Mouse (Mus musculus): Measurements from ENCODE around the gene Zdhhc5. TPM values are rescaled to one million over a fixed set of nuclear protein-coding genes. Genes with fewer than 3 reads are reported as not detected.
A peak's percentile ranks its signal among the peaks of the same experiment; 100 is the strongest.

Zdhhc5 gene
- 29.8 and 30.2 TPM in 2 replicates for polyA plus RNA-seq (2015; fragmentation: Nextera tagmentation; extraction: Ambion mirVana)

DNA sequence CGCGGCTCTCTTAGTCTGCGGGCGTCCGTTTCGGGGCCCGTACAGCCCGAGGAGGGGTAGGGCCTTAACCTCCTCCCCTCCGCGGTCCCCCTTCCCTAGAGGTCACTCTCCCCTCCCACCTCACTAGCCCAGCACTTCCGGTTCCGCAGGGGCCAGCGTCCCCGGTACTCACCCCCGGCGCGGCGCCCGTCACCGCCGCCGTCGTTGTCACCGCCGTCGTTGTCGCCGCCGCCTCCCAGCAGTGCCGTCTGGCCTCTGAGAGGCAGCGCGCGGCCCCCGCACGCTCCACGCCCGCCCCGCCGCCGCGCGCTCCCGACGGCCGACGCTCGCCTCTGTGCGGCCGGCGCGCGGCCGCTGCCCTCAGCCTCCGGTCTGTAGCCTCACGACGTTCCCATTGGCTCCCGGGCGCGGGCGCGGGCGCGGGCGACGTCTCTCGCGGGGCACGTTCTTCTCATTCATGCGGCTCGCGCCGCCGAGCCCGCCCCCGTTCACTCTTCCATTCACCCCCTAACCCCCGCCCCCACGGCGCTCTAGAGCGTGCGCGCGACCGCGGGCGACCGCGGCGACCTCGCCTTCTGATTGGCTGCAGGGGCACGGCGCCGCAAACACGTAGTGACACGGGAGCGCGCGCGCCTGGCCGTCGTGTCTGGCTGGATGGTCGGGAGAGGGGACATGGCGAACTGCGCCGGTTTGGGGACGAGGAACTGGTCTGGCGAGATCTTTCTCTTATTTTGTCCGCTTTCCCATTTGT lies at the start of gene Zdhhc5:
Zdhhc5 (minus strand) TSS at position 370 of the 751 bp plus-strand sequence.
- Histone ChIP-seq H3K27ac (peak within 1 kb of the TSS; percentile 98), H3K9me3 (replicated peaks) (no peaks in the 10 kb centered on the region), H3K4me3 (replicated peaks) (peak within 1 kb of the TSS; percentile 97), H3K9ac (peak within 1 kb of the TSS; percentile 96), H3K36me3 (peaks cover 13% of the 10 kb centered on the region), H3K4me2 (peak within 1 kb of the TSS; percentile 82), H3K27me3 (no peaks in the 10 kb centered on the region), H3K4me1 (peaks cover 18% of the 10 kb centered on the region)
- WGBS = under 1% methylated on average over 107 of the region's 107 CpGs
- peak; percentile 98 for ATAC-seq (replicated peaks; ENCODE audit: low FRiP score)

- Histone ChIP-seq H3K9ac (no peak overlapping the region), H3K36me3 (no peaks in the 10 kb centered on the region), H3K27ac (no peak overlapping the region), H3K27me3 (no peaks in the 10 kb centered on the region), H3K4me2 (no peak overlapping the region), H3K4me1 (no peaks in the 10 kb centered on the region), H3K9me3 (replicated peaks) (no peaks in the 10 kb centered on the region), H3K4me3 (replicated peaks) (no peak overlapping the region)
- no peak for ATAC-seq (replicated peaks; ENCODE audit: low FRiP score)
- 35% methylated on average over 1 of the region's 1 CpGs for WGBS
These were observed 47.8 kb upstream of the Zdhhc5 start for GRCm38 (mm10) chr2:84762818-84763217.

GRCm38 (mm10) chr2:84762295-84762694 lies 47.3 kb upstream of the Zdhhc5 start:
- no peak for ATAC-seq (replicated peaks; ENCODE audit: low FRiP score)

GRCm38 (mm10) chr2:84761840-84762239 lies 46.9 kb upstream of the Zdhhc5 start:
- Histone ChIP-seq H3K4me2 (no peak overlapping the region), H3K27ac (no peak overlapping the region), H3K4me3 (replicated peaks) (no peak overlapping the region), H3K9me3 (replicated peaks) (no peaks in the 10 kb centered on the region), H3K9ac (no peak overlapping the region), H3K27me3 (no peaks in the 10 kb centered on the region), H3K4me1 (no peaks in the 10 kb centered on the region), H3K36me3 (no peaks in the 10 kb centered on the region)
- 84% methylated on average over 1 of the region's 1 CpGs for WGBS
- ATAC-seq (replicated peaks; ENCODE audit: low FRiP score) = no peak

More at GRCm38 (mm10) chr2:84762295-84762694, 47.3 kb upstream of the Zdhhc5 start:
- Histone ChIP-seq H3K9ac (no peak overlapping the region), H3K4me1 (no peaks in the 10 kb centered on the region), H3K36me3 (no peaks in the 10 kb centered on the region), H3K4me2 (no peak overlapping the region), H3K27me3 (no peaks in the 10 kb centered on the region), H3K9me3 (replicated peaks) (no peaks in the 10 kb centered on the region), H3K4me3 (replicated peaks) (no peak overlapping the region), H3K27ac (no peak overlapping the region)
- 65% methylated on average over 4 of the region's 4 CpGs for WGBS

- no peak overlapping the region for H3K9ac ChIP-seq
- no peak overlapping the region for H3K4me3 ChIP-seq (replicated peaks)
- H3K9me3 ChIP-seq (replicated peaks) = no peaks in the 10 kb centered on the region
- H3K36me3 ChIP-seq = no peaks in the 10 kb centered on the region
- no peak overlapping the region for H3K4me2 ChIP-seq
- H3K27me3 ChIP-seq = no peaks in the 10 kb centered on the region
- H3K27ac ChIP-seq = no peak overlapping the region
- WGBS = 85% methylated on average over 3 of the region's 3 CpGs
- H3K4me1 ChIP-seq = no peaks in the 10 kb centered on the region
- ATAC-seq (replicated peaks; ENCODE audit: low FRiP score) = no peak
These were observed 46.3 kb upstream of the Zdhhc5 start for GRCm38 (mm10) chr2:84761309-84761708.

GRCm38 (mm10) chr2:84760777-84761176 lies 45.8 kb upstream of the Zdhhc5 start:
- Histone ChIP-seq H3K9ac (no peak overlapping the region), H3K4me2 (no peak overlapping the region), H3K27me3 (no peaks in the 10 kb centered on the region), H3K9me3 (replicated peaks) (no peaks in the 10 kb centered on the region), H3K4me1 (no peaks in the 10 kb centered on the region), H3K27ac (no peak overlapping the region), H3K4me3 (replicated peaks) (no peak overlapping the region), H3K36me3 (no peaks in the 10 kb centered on the region)
- WGBS = 73% methylated on average over 8 of the region's 8 CpGs
- no peak for ATAC-seq (replicated peaks; ENCODE audit: low FRiP score)

DNA sequence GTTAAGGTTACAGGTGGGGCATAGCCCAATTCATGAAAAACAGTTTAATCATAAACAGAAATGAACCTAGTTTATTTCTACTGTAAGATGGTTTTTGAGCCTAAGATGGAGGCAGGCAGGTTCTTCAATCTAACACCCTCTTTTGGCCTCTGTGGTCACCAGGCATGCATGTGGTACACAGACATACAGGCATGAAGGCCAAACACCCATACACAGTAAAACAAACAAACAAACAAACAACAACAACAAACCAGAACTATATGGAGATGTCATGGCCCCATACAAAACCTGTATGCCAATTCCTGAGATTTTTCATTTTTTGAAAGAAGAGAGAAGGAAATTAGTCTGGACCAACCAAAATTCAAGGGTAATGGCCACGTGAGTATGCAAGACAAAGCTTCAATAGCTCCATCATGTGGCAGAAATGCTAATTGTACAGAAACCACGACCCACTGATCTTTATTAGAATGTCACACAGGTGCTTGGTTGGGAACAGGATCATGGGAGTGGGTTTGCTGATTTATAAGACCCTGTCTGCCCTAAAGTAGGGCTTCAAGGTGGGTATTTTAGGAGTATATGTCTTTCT lies 43.7 kb upstream of the Zdhhc5 start:
- peak; percentile 58 for ATAC-seq (replicated peaks; ENCODE audit: low FRiP score)
- Histone ChIP-seq H3K27ac (no peak overlapping the region), H3K4me1 (no peaks in the 10 kb centered on the region), H3K9ac (no peak overlapping the region), H3K4me3 (replicated peaks) (no peak overlapping the region), H3K9me3 (replicated peaks) (no peaks in the 10 kb centered on the region), H3K27me3 (no peaks in the 10 kb centered on the region), H3K36me3 (no peaks in the 10 kb centered on the region), H3K4me2 (no peak overlapping the region)
- 0% methylated on average over 2 of the region's 2 CpGs for WGBS

DNA sequence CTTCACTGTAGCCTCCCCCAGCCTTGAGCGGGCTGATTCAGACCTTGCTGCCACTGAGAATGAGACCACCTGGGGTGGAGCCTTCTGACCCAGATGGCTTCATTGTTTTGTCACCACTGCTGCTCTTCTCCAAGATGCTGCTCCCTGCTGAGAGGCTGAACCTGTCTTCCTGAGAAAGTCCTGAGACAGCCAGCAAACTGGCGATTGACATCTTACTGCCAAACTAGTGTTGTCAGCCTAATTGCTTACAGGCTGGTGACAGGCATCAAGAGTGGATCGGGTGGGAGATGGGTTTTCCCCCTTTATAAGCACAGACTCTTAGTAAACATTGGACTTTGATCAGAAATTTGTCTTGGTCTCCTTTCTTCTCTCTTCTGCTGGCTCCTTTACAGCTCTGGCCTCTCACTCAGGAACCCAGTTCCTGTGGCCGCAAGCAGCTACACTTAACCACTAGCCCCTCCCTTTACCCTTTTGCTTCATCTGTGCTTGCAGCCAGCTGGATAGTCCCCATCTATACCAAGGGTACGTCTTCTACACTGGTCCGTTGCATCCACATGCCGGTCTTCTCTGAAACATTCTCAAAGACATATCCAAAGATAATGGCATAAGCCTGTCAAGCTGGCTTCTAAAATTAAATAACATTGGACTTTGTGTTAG lies 42.2 kb upstream of the Zdhhc5 start:
- Histone ChIP-seq H3K27ac (no peak overlapping the region), H3K27me3 (no peaks in the 10 kb centered on the region), H3K9me3 (replicated peaks) (no peaks in the 10 kb centered on the region), H3K4me1 (no peaks in the 10 kb centered on the region), H3K36me3 (no peaks in the 10 kb centered on the region), H3K4me2 (no peak overlapping the region), H3K9ac (no peak overlapping the region), H3K4me3 (replicated peaks) (no peak overlapping the region)
- no peak for ATAC-seq (replicated peaks; ENCODE audit: low FRiP score)
- WGBS = 59% methylated on average over 7 of the region's 7 CpGs

GRCm38 (mm10) chr2:84756245-84756644 lies 41.3 kb upstream of the Zdhhc5 start:
- no peaks in the 10 kb centered on the region for H3K27me3 ChIP-seq
- no peak overlapping the region for H3K9ac ChIP-seq
- no peaks in the 10 kb centered on the region for H3K36me3 ChIP-seq
- H3K9me3 ChIP-seq (replicated peaks) = no peaks in the 10 kb centered on the region
- no peak overlapping the region for H3K4me3 ChIP-seq (replicated peaks)
- no peaks in the 10 kb centered on the region for H3K4me1 ChIP-seq
- 76% methylated on average over 5 of the region's 5 CpGs for WGBS
- ATAC-seq (replicated peaks; ENCODE audit: low FRiP score) = no peak
- no peak overlapping the region for H3K27ac ChIP-seq
- H3K4me2 ChIP-seq = no peak overlapping the region

DNA sequence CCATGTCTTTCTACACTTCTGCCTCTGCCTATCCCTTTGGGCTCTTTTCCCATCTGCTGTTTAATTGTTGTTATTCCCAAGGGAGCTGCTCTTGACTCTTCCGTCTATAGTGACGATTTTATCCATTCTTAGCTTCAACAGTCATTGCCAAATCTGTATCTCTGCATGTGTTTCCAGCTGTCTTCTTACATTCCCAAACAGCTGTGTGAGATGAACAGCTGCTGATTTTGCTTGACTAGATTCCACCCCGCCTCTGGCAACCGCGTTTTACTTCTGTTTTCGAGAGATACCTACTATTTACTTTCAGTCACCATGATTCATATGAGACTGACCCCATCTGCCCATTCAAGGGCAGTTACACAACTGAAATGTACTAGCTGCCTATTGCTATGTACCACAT lies 35.1 kb upstream of the Zdhhc5 start:
- 67% methylated on average over 6 of the region's 6 CpGs for WGBS
- H3K27ac ChIP-seq = no peak overlapping the region
- no peak overlapping the region for H3K4me3 ChIP-seq (replicated peaks)
- no peaks in the 10 kb centered on the region for H3K4me1 ChIP-seq
- H3K36me3 ChIP-seq = no peaks in the 10 kb centered on the region
- H3K9ac ChIP-seq = no peak overlapping the region
- no peak overlapping the region for H3K4me2 ChIP-seq
- no peaks in the 10 kb centered on the region for H3K27me3 ChIP-seq
- no peak for ATAC-seq (replicated peaks; ENCODE audit: low FRiP score)
- no peaks in the 10 kb centered on the region for H3K9me3 ChIP-seq (replicated peaks)

GRCm38 (mm10) chr2:84744126-84744525 lies 29.1 kb upstream of the Zdhhc5 start:
- H3K27me3 ChIP-seq = no peaks in the 10 kb centered on the region
- peak overlapping the region; percentile 96 for H3K4me3 ChIP-seq (replicated peaks)
- peak overlapping the region; percentile 75 for H3K4me2 ChIP-seq
- WGBS = 2% methylated on average over 10 of the region's 10 CpGs
- peak; percentile 37 for ATAC-seq (replicated peaks; ENCODE audit: low FRiP score)
- H3K36me3 ChIP-seq = peaks cover 17% of the 10 kb centered on the region
- peaks cover 41% of the 10 kb centered on the region for H3K4me1 ChIP-seq
- peak overlapping the region; percentile 100 for H3K27ac ChIP-seq
- peak overlapping the region; percentile 48 for H3K9ac ChIP-seq
- H3K9me3 ChIP-seq (replicated peaks) = no peaks in the 10 kb centered on the region

- H3K4me3 ChIP-seq (replicated peaks) = peak within 1 kb of the TSS; percentile 96
- under 1% methylated on average over 25 of the region's 25 CpGs for WGBS
- H3K36me3 ChIP-seq = peaks cover 17% of the 10 kb centered on the region
- peak; percentile 89 for ATAC-seq (replicated peaks; ENCODE audit: low FRiP score)
- peaks cover 47% of the 10 kb centered on the region for H3K4me1 ChIP-seq
- peak within 1 kb of the TSS; percentile 75 for H3K4me2 ChIP-seq
- no peaks in the 10 kb centered on the region for H3K27me3 ChIP-seq
- peak within 1 kb of the TSS; percentile 99 for H3K9ac ChIP-seq
- H3K27ac ChIP-seq = peak within 1 kb of the TSS; percentile 100
- H3K9me3 ChIP-seq (replicated peaks) = no peaks in the 10 kb centered on the region
These were observed 28.6 kb upstream of the Zdhhc5 start, which contains the start of gene Gm19426 for GRCm38 (mm10) chr2:84743561-84743960. Gene Gm19426 (minus strand): TSS chr2:84743655.
